Mouse (Mus musculus) retina, embryonic 14.5 days (tissue): Measurements from ENCODE around the gene Izumo1r.
"Not testable (repeated sequence)": the region's sequence is repeated elsewhere in the genome, so short reads cannot be mapped to it uniquely, and the experiment has no call there.

Experiments used
- DNase-seq: peaks from one replicate; pipeline ENCODE4 v3.0.0-alpha.2; 2015; ENCODE audit warnings: low spot score

Izumo1r gene

DNA sequence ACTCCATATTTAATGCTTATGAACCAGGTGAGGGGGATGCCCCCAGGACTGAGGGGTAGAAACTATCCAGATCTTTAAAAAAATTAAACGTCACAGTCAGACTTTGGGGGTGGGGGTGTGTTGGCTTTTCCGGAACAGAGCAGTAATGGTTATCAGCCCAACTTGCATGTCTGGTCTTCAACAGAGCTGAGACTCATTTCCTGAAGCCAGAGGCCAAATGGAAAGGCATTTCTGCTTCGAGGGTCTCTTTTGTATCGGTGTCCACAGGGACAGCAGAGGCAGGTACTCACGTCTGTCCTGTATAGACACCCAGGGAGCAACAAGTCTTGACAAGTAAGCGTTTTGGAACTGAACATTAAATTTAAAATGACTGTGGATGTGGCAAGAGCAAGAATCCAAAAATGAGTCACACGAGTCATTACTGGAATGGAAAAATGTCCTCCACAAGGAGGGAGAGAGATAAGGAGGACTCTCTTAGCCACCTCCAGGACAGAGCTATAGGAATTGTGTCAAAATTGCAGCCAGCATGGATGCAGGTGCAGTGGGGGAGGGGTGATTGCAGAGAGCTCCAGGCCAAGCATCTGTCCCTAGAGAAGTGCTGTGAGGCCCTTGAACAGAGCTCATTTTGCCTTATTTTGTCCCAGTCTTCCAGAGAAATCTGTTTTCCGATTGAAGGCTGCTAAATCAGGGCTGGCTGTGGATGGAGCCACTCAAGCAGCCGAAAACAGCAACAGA lies 1.2 kb upstream of the Izumo1r start:
- DNase-seq = peak; percentile 18

DNA sequence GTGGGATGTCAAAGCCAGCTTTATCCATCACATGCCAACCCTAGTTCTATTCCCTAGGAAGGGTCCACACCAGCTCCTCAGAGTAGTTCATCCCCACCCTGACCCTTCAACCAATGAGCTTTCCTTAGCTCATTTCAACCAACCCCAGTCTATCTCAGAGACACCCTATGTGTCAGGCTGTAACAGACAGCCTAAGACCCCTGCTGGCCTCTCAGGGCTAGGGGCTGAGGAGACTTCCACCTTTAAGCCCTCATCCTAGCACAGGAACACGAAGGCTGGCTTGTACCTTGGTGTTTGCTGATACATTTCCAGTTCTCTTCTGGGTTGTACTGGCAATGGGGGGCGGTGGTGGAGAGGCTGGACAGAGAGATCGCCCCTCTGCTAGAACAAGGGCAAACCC lies 743 bp downstream of the Izumo1r start:
- no peak for DNase-seq

- DNase-seq = no peak
Measured at GRCm38 (mm10) chr9:14902416-14902815, 1.3 kb downstream of the Izumo1r start.

- DNase-seq = no peak
Measured at GRCm38 (mm10) chr9:14901757-14902156, 2.0 kb downstream of the Izumo1r start.

- DNase-seq = no peak
Measured at GRCm38 (mm10) chr9:14897102-14897501, 6.6 kb downstream of the Izumo1r start.

DNA sequence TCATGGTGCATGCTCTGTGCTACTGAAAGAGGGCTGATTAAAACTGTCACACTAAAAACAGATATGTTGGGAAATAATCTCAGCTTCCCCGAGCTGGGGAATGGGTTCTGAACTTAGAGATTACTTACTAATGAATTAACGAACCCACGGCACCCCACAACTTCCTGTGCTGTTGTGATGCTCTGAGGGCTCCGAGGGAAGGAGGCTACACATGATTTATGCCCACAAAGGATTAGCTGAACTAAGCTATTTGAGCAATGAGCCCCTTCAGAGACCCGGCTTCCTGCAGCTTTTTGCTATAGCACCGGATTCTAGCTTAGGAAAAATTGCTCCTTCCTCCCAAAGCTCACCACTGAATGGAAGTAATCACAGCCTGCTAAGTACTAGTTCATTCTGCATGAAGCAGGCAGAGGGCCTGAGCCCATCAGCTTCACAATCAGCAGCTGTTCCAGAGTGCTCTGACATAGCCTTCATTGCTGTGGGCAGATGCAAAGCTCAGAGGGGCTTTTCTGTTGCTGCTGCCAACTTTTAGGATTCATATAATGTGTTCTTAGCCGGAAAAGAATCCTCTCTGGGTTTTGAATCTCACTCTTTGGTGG lies 8.4 kb downstream of the Izumo1r start:
- DNase-seq = no peak

DNA sequence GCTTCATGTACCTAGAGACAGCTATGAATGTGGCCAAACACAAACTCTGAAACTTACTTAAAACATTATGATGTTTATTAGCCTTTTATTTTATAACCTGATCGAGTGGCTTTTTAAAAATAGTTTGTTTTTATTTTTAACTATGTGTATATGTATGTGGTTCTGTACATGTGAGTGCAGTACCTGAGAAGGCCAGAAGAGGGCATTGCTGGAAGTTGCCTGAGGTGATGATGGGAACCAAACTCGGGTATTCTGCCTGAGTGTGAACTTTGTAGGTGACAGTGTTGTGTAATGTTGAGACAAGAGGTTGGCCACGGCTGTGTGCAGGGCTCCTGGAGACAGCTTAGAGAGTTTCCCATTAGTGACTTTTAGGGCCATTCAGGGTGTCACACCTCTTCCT lies 9.1 kb downstream of the Izumo1r start:
- no peak for DNase-seq

DNA sequence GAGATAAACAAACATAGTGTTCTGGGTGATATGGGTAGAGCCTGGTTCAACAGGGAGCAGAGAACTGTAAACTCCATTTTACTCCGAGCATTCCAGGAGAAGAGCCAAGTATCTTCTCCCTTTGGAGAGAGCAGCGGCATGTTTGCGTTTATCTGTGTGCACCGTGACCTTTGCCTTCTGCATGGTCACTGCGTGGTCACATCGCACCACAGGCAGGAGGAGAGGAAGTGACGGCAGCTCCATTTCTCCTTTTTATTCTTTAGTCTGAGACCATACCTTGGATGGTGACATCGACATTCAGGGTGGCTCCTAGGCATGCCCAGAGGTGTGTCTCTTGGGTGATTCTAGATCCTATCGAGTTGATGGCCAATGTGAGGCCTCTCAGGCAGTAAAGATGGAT lies 10.4 kb downstream of the Izumo1r start:
- no peak for DNase-seq

DNA sequence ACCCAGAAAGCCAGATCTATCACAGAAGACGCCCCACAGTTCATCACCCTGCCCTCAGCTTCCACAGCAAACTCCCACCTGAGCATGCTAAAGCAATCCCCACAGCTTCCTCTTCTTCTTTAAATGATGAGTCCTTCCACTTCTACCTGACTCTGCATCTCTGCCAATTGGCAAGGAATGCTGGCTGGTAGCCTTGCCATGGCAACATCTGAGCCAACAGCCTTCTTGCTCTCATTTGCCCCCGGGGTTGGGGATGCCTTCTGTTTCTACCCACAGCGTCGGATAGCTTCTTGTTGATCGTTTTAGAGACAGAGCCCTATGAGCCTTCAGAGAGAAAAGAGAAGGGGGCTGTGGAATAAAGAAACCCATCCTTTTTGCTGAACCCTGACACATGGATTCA lies 11.9 kb downstream of the Izumo1r start:
- no peak for DNase-seq

DNA sequence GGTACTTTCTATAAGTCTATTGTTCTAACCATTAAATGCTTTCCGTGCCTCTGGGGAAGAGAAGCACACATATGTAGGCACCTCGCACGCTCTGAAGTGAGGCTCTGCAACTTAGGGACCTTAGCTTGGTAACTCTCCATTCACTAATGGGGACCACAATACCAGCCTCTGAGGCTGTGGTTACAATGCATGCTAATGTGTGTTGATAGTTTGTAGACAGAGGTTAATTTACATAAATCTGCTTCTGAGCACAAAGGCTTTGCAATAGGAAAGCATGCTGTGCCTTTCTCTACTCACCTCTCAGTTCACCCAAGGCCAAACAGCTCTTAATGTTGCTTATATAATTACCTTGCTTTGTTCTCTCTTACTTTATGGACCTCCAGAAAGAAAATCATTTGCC lies 13.1 kb downstream of the Izumo1r start:
- DNase-seq = no peak

DNA sequence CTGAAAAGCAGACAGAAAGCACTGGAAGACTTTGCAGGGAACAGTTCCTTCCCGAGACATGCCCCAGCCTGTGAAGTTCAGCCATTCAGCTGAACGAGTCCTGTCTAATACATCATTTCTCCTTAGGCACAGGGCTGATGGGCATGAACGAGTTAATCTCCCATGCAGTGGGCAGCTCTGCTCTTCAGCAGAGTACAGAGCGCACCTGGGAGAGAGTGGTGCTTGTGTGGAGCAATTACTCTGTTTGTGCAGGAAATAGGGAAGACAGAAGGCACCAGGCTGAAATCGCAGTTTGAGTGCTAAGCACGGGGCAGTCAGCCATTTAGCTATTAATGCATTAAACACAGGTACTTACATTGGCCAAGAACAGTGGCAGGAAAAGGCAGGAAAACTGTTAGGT lies 15.1 kb downstream of the Izumo1r start:
- DNase-seq = no peak

DNA sequence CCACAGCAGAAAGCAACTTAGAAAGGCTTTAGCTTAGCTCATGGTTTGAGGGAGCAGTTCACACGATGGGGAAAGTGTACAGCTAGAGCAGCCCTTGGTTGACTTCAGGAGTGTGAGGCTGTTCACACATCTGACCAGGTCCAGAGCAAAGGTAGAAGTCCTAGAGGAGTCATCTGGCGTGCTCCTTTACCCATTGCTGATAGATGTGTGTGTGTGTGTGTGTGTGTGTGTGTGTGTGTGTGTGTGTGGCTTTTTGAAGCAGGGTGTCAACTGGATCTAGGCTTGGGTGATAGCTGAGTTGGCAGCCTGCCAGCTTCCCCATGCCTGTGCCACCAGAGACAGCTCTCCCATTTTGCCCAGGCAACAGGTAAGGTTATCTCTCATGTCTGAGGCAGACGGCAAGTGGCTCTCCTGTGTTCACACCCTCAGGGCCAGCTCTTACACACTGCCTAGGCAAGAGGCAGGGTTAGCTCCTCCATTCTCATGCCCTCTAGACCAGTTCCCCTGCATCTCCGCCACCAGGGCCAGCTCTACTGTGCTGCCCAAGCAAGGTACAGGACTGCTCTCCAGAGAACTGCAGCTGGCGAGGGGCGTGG lies 15.9 kb downstream of the Izumo1r start:
- no peak for DNase-seq

DNA sequence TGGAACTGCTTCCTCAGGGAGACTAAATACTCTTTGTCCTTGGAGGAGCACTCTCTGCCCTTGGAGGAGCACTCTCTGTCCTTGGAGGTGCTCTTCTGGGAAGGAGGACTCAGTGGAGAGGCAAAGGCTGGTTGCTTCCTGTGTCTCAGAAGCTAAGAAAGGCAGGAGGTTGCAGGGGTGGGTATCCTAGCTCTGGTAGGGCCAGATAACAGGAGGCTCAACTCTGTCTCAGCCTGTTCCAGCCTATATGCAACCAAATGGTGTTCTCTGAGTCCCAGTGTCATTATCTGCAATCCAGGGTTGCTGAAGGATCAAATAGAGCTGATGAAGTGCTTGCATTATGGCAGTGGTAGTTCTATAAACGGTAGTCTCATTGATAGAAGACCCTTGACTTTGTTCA lies 17.8 kb downstream of the Izumo1r start:
- DNase-seq = no peak

DNA sequence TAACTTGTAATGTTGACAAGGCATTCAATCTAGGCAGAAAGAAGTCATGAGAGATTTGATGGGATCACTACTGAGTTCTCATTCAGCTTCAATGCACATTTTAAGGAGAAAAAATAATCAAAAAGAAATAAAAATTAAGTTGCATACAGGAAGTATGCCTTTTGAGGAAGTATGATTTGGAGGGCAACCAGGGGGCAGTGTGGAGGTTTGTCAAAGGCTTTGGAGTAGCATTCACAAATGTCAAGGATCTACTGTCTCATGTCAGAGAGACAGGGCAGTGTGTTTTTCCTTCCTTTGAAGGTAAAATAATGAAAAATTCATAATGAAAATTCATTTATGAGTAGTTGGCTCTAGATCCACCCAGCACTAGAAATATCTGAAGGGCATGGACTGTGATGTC lies 18.6 kb downstream of the Izumo1r start:
- DNase-seq = no peak

- DNase-seq = no peak
Measured at GRCm38 (mm10) chr9:14884641-14885040, 19.1 kb downstream of the Izumo1r start.

GRCm38 (mm10) chr9:14876566-14876965 lies 27.2 kb downstream of the Izumo1r start:
- not testable (repeated sequence) for DNase-seq

DNA sequence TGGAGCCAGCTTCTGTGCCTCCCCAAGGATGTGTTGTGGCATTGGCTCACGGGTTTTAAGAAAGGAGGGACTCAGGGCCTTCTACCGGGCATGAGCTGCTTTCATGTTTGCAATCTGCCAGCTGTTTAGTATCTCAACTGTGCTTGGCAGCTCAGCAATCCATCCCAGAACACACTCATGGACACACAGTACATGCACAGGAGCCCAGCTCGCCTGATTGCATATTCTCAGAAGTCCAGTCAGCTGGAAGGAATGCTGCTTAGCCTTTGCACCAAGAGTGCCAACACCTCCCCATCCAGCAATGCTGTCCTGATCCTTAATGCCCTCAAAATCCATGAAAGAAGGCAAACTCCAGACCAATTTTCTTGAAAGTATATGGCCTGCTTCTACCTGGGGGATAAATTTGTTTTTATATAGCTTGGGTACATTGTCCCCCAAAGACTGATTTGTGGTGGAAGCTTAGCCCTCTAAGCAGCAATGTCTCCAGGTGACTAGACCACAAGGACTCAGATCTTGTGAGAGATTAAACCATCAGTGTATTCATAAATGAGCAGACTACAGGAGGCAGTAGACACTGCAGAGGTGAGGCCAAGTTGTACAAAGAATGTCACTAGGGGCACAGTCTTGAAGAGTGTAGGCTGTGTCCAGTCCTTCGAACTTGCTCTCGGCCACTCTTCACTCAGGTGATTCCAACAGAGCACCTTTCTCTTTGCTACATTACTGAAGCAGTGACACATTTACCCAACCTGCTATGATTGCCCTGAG lies 27.8 kb downstream of the Izumo1r start:
- DNase-seq = peak; percentile 24

DNA sequence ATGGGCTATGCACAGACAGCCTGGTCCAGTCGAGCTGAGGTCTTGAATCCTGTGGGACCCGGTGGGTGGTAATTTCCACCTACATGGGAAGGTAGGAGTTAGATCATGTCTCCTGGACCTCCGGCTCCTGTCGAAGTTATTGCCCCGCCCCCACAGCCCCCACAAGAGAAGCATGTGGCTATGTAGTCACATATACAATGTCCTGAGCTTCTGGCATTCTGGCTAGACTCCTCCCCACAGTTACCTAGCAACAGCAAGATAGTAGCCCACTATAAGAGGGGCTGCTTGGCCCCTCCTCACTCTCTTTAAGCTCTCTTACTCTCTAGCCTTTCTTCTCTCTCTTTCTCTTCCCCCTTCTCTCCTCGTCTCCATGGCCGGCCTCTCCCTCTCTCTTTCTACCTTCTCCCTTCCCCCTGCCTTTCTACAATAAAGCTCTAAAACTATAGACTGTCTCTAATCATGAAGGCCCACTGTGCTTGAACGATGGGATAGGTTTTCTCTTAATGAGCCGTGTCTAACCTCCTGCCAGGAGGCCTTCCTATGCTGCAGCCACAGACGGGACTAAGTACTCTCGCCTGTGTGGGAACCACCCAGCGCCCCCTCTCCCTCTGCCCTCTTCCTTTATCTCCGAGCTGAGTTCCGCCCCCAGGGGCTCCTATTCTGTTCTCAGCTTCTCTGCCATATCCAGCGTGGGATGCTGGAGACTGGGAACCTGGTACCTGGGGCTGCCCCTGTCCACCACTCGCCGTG lies 31.4 kb downstream of the Izumo1r start:
- DNase-seq = no peak

- no peak for DNase-seq
Measured at GRCm38 (mm10) chr9:14871536-14871935, 32.2 kb downstream of the Izumo1r start.

DNA sequence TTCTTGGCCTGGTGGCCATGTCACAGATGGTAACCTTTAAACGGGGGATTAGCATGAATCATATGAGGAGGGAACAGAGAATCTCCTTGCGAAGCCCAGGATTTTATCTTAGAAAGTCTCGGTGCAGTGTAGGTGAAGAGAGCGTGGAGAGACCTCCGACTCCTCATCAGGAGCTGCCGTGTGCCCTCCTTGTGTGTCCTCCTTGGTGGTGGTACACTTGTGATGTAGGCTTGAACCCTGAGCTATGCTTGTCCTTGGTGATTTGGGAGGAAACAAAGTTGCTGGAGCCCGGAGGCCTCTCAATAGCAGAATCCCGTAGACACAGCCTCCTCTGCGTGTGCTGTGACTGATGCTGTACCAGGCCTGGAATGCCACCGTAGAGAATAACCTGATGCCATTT lies 32.9 kb downstream of the Izumo1r start:
- DNase-seq = no peak

DNA sequence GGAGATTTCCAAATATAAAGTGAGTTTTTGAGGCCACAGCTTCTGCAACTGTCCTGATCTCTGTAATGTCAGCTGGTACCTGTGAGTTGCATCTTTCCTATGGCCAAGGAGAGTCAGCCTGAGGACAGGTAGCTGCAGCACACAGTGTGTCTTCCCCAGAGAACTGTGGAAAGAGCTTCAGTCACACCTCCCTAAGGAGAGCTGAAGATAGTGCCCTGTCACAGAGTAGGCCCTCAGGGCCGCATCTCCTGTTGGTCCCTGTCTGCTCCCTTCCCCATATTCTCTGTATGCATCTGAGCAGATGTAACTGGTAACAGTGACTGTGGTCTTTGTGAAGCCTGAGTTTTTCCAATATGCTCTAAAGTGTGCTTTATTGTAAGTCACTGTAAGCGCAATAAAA lies 33.4 kb downstream of the Izumo1r start:
- DNase-seq = no peak

- DNase-seq = no peak
Measured at GRCm38 (mm10) chr9:14868326-14868725, 35.4 kb downstream of the Izumo1r start.
